22 mouse cellular contexts compared by ENCODE assay signal in the genomic region with DNA sequence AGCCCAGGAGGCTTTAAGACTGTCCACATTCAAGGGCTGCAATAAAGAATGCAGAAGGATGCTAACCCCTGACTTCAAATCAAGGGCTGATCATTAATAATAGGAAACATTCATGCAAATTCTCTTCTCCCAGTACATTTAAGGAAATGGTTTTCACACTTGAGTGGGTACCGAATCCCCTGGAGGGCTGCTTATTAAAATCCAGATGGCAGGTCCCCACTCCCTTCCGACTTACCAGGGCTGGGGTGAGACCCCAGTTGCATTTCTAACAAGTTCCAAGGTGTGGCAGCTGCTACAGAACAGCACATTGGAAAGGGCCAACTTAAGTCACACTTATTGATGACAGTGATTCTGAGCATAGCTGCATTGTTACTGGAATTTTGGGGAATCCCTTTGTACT.
A peak's percentile ranks its signal among the peaks of the same experiment; 100 is the strongest.
DNase-seq lines count a peak whose midpoint lies in the region; ATAC-seq lines count a peak whose summit lies in the region.
"Had no signal": no experiment of that assay in that cellular context is flagged by ENCODE, and none has a peak within 500 bp of the region (broad histone marks: within the 10 kb centered on the region; RNA-seq: fewer than 3 reads in every experiment).

No protein-coding gene starts in this region.

- H3K4me3 ChIP-seq in forebrain, embryonic 14.5 days (ENCODE audit: low read depth, low read length): no peak overlapping the region
- no peak overlapping the region for H3K4me3 ChIP-seq in forebrain, embryonic 13.5 days
- no peak overlapping the region for H3K4me3 ChIP-seq in neural tube, embryonic 11.5 days (ENCODE audit: low read depth, low read length)
- no peak overlapping the region for H3K4me3 ChIP-seq in limb, embryonic 10.5 days
- H3K4me3 ChIP-seq: embryonic facial prominence, embryonic 12.5 days; gastrocnemius, adult 2 months; heart, embryonic 13.5 days; hindbrain, embryonic 12.5 days had no signal

- H3K9ac ChIP-seq in forebrain, embryonic 14.5 days (ENCODE audit: low read length): no peak overlapping the region
- no peak overlapping the region for H3K9ac ChIP-seq in forebrain, embryonic 13.5 days
- H3K9ac ChIP-seq in neural tube, embryonic 11.5 days (ENCODE audit: low read length): no peak overlapping the region
- H3K9ac ChIP-seq: embryonic facial prominence, embryonic 12.5 days; forebrain, postnatal 0 days; heart, embryonic 13.5 days; hindbrain, embryonic 12.5 days had no signal

- H3K4me2 ChIP-seq in forebrain, embryonic 14.5 days (ENCODE audit: low read length): no peak overlapping the region
- no peak overlapping the region for H3K4me2 ChIP-seq in forebrain, embryonic 13.5 days
- H3K4me2 ChIP-seq in neural tube, embryonic 11.5 days (ENCODE audit: low read depth): no peak overlapping the region
- H3K4me2 ChIP-seq: embryonic facial prominence, embryonic 12.5 days; heart, embryonic 13.5 days; hindbrain, embryonic 12.5 days had no signal

- WGBS in forebrain, embryonic 14.5 days: 25% methylated on average over 2 of the region's 2 CpGs
- 30% methylated on average over 2 of the region's 2 CpGs for WGBS in forebrain, embryonic 13.5 days
- 60% methylated on average over 2 of the region's 2 CpGs for WGBS in neural tube, embryonic 11.5 days
- WGBS in limb, embryonic 10.5 days: 49% methylated on average over 2 of the region's 2 CpGs

- no peaks in the 10 kb centered on the region for H3K27me3 ChIP-seq in forebrain, embryonic 14.5 days (replicated peaks; ENCODE audit: control insufficient read depth, insufficient read depth, low read length)
- 0 out of 2 replicates have a peak, but pooled peaks cover 4% of the 10 kb centered on the region for H3K27me3 ChIP-seq in forebrain, embryonic 13.5 days
- no peaks in the 10 kb centered on the region for H3K27me3 ChIP-seq in neural tube, embryonic 11.5 days (ENCODE audit: control insufficient read depth, insufficient read depth, low read length)
- no peaks in the 10 kb centered on the region for H3K27me3 ChIP-seq in limb, embryonic 10.5 days (ENCODE audit: low read depth, poor library complexity, severe bottlenecking)
- H3K27me3 ChIP-seq: embryonic facial prominence, embryonic 12.5 days; hindbrain, embryonic 12.5 days had no signal

- peak; percentile 31 for DNase-seq in forebrain, embryonic 14.5 days (ENCODE audit: low spot score)
- peak; percentile 34 for DNase-seq in neural tube, embryonic 11.5 days (ENCODE audit: low spot score)
- DNase-seq in neural tube, embryonic 10.5 days (ENCODE audit: extremely low spot score, low spot score): no peak
- DNase-seq in limb, embryonic 10.5 days (ENCODE audit: low spot score): peak; percentile 27
- DNase-seq in adrenal gland, postnatal 25 days: no peak
- no peak for DNase-seq in frontal cortex, postnatal 25 days (ENCODE audit: low spot score in 2 of 2)
- DNase-seq: adrenal gland, adult 8-10 months; cerebellum, adult 2 months; cerebellum, postnatal 10 days; forebrain, postnatal 0 days; gastrocnemius, adult 2 months; gastrocnemius, postnatal 36 days; heart, adult 11 months; heart, postnatal 36 days; kidney, adult 2 months had no signal

- H3K4me1 ChIP-seq in forebrain, embryonic 14.5 days (ENCODE audit: control insufficient read depth, insufficient read depth, low read length): no peaks in the 10 kb centered on the region
- H3K4me1 ChIP-seq in forebrain, embryonic 13.5 days: peaks cover 15% of the 10 kb centered on the region
- H3K4me1 ChIP-seq in neural tube, embryonic 11.5 days (ENCODE audit: control insufficient read depth, insufficient read depth, low read length): no peaks in the 10 kb centered on the region
- H3K4me1 ChIP-seq in limb, embryonic 10.5 days: peaks cover 30% of the 10 kb centered on the region
- H3K4me1 ChIP-seq: embryonic facial prominence, embryonic 12.5 days; hindbrain, embryonic 12.5 days had no signal

- ATAC-seq in forebrain, embryonic 14.5 days: no peak
- no peak for ATAC-seq in forebrain, embryonic 13.5 days
- ATAC-seq in neural tube, embryonic 11.5 days (ENCODE audit: insufficient read depth, low FRiP score, low TSS enrichment): no peak
- ATAC-seq: forebrain, postnatal 0 days; hindbrain, postnatal 0 days; intestine, embryonic 16.5 days had no signal

- no peaks in the 10 kb centered on the region for H3K9me3 ChIP-seq in forebrain, embryonic 14.5 days (replicated peaks; ENCODE audit: control insufficient read depth, low read length)
- H3K9me3 ChIP-seq in forebrain, embryonic 13.5 days (replicated peaks): no peaks in the 10 kb centered on the region
- no peaks in the 10 kb centered on the region for H3K9me3 ChIP-seq in neural tube, embryonic 11.5 days (ENCODE audit: control insufficient read depth, low read length)
- no peaks in the 10 kb centered on the region for H3K9me3 ChIP-seq in limb, embryonic 10.5 days (replicated peaks)
- H3K9me3 ChIP-seq: embryonic facial prominence, embryonic 12.5 days; G1E; heart, embryonic 13.5 days; hindbrain, embryonic 12.5 days had no signal

- H3K36me3 ChIP-seq in forebrain, embryonic 14.5 days (ENCODE audit: control insufficient read depth, insufficient read depth, low read length): no peaks in the 10 kb centered on the region
- H3K36me3 ChIP-seq in forebrain, embryonic 13.5 days (ENCODE audit: poor library complexity, severe bottlenecking): no peaks in the 10 kb centered on the region
- no peaks in the 10 kb centered on the region for H3K36me3 ChIP-seq in neural tube, embryonic 11.5 days (ENCODE audit: control insufficient read depth, insufficient read depth, low read length)
- no peaks in the 10 kb centered on the region for H3K36me3 ChIP-seq in limb, embryonic 10.5 days
- H3K36me3 ChIP-seq: embryonic facial prominence, embryonic 12.5 days; G1E; heart, embryonic 13.5 days; hindbrain, embryonic 12.5 days had no signal

- no peak overlapping the region for H3K27ac ChIP-seq in forebrain, embryonic 14.5 days (ENCODE audit: low read depth, low read length)
- no peak overlapping the region for H3K27ac ChIP-seq in forebrain, embryonic 13.5 days
- no peak overlapping the region for H3K27ac ChIP-seq in neural tube, embryonic 11.5 days (ENCODE audit: low read depth, low read length)
- no peak overlapping the region for H3K27ac ChIP-seq in limb, embryonic 10.5 days
- H3K27ac ChIP-seq: embryonic facial prominence, embryonic 12.5 days; gastrocnemius, adult 2 months; heart, embryonic 13.5 days; hindbrain, embryonic 12.5 days; hindbrain, postnatal 0 days had no signal

Comparison
In these comparisons a context has a peak if more than half of its experiments do, and no peak if none do; other contexts are left out.
1. DNase-seq: peak in forebrain, embryonic 14.5 days (single experiment), neural tube, embryonic 11.5 days (single experiment) and limb, embryonic 10.5 days (single experiment); none in neural tube, embryonic 10.5 days (single experiment), adrenal gland, postnatal 25 days (single experiment) and frontal cortex, postnatal 25 days (0 of 2).